Comparison of ENCODE assay signal across 8 mouse cellular contexts in genomic region chr15:98928598-98929240, GRCm38 (mm10). TPM values are rescaled to one million over a fixed set of nuclear protein-coding genes. Genes with fewer than 3 reads are reported as not detected.
DNase-seq lines count a peak whose midpoint lies in the region; ATAC-seq and TF ChIP-seq lines count a peak whose summit lies in the region.

No protein-coding gene starts in this region.

- H3K36me3 ChIP-seq in ES-E14 (ENCODE audit: control insufficient read depth, insufficient read depth, low read length, poor library complexity, severe bottlenecking) = peaks cover 12% of the 10 kb centered on the region
- peaks cover 15% of the 10 kb centered on the region for H3K36me3 ChIP-seq in forebrain, embryonic 12.5 days (replicated peaks)
- peaks cover 13% of the 10 kb centered on the region for H3K36me3 ChIP-seq in heart, postnatal 0 days (replicated peaks; ENCODE audit: control insufficient read depth, insufficient read depth, low read length)
- peaks cover 23% of the 10 kb centered on the region for H3K36me3 ChIP-seq in liver, embryonic 15.5 days (replicated peaks)
- no peaks in the 10 kb centered on the region for H3K36me3 ChIP-seq in neural tube, embryonic 11.5 days (ENCODE audit: control insufficient read depth, insufficient read depth, low read length)

- H3K4me3 ChIP-seq in ES-E14 (ENCODE audit: insufficient read depth in 1 of 2, low read depth in 1 of 2, low read length in 2 of 2, poor library complexity in 1 of 2, severe bottlenecking in 1 of 2) = no peak overlapping the region
- no peak overlapping the region for H3K4me3 ChIP-seq in forebrain, embryonic 12.5 days (replicated peaks)
- H3K4me3 ChIP-seq in heart, postnatal 0 days (ENCODE audit: low read depth, low read length) = no peak overlapping the region
- no peak overlapping the region for H3K4me3 ChIP-seq in liver, embryonic 15.5 days (replicated peaks)
- no peak overlapping the region for H3K4me3 ChIP-seq in neural tube, embryonic 11.5 days (ENCODE audit: low read depth, low read length)

- in situ Hi-C loops in ES-E14 (cut with MboI; ENCODE audit: low sequenced_read_pairs in 2 of 2, unreplicated experiment in 2 of 2) = no loop called here

- TF ChIP-seq CTCF in heart, postnatal 0 days (IDR thresholded peaks at IDR 0.05; ENCODE audit: low read depth) = peak; percentile 83

- no peak overlapping the region for H3K9ac ChIP-seq in ES-E14 (ENCODE audit: insufficient read depth, low read depth, low read length, poor library complexity, severe bottlenecking)
- no peak overlapping the region for H3K9ac ChIP-seq in forebrain, embryonic 12.5 days
- no peak overlapping the region for H3K9ac ChIP-seq in heart, postnatal 0 days (replicated peaks; ENCODE audit: low read depth, low read length)
- no peak overlapping the region for H3K9ac ChIP-seq in liver, embryonic 15.5 days
- H3K9ac ChIP-seq in neural tube, embryonic 11.5 days (ENCODE audit: low read length) = no peak overlapping the region

- H3K27me3 ChIP-seq in forebrain, embryonic 12.5 days = no peaks in the 10 kb centered on the region
- H3K27me3 ChIP-seq in heart, postnatal 0 days (ENCODE audit: control insufficient read depth, insufficient read depth, low read length) = no peaks in the 10 kb centered on the region
- H3K27me3 ChIP-seq in liver, embryonic 15.5 days = no peaks in the 10 kb centered on the region
- no peaks in the 10 kb centered on the region for H3K27me3 ChIP-seq in neural tube, embryonic 11.5 days (ENCODE audit: control insufficient read depth, insufficient read depth, low read length)

- H3K4me1 ChIP-seq in ES-E14 (ENCODE audit: control insufficient read depth in 2 of 2, insufficient read depth in 2 of 2, low read length in 2 of 2, poor library complexity in 1 of 2) = peaks cover 0 to 6% of the 10 kb centered on the region in 2 experiments; a peak in 2 of 4 replicates
- peaks cover 23% of the 10 kb centered on the region for H3K4me1 ChIP-seq in forebrain, embryonic 12.5 days
- H3K4me1 ChIP-seq in heart, postnatal 0 days (ENCODE audit: control insufficient read depth, insufficient read depth) = no peaks in the 10 kb centered on the region; the same call in 1 of the 2 replicates
- H3K4me1 ChIP-seq in liver, embryonic 15.5 days (replicated peaks) = peaks cover 20% of the 10 kb centered on the region
- peaks cover 3% of the 10 kb centered on the region; the same call in 1 of the 2 replicates for H3K4me1 ChIP-seq in neural tube, embryonic 11.5 days (ENCODE audit: control insufficient read depth, insufficient read depth, low read length)

- peak; percentile 28 for ATAC-seq in forebrain, embryonic 12.5 days (ENCODE audit: low FRiP score)
- ATAC-seq in heart, postnatal 0 days (ENCODE audit: insufficient read depth, low read depth) = peak; percentile 87
- ATAC-seq in liver, embryonic 15.5 days (ENCODE audit: insufficient read depth) = no peak
- no peak for ATAC-seq in neural tube, embryonic 11.5 days (ENCODE audit: insufficient read depth, low FRiP score, low TSS enrichment)

- H3K27ac ChIP-seq in ES-E14 (ENCODE audit: insufficient read depth, low read depth, low read length, poor library complexity, severe bottlenecking) = no peak overlapping the region
- peak overlapping the region; percentile 56; the same call in 1 of the 2 replicates for H3K27ac ChIP-seq in forebrain, embryonic 12.5 days
- H3K27ac ChIP-seq in heart, postnatal 0 days (ENCODE audit: low read depth) = peak overlapping the region; percentile 43
- 0 out of 2 replicates have a peak overlapping the region, but pooled peaks have one; percentile 6 for H3K27ac ChIP-seq in liver, embryonic 15.5 days (replicated peaks)
- no peak overlapping the region for H3K27ac ChIP-seq in neural tube, embryonic 11.5 days (ENCODE audit: low read depth, low read length)

- 17% methylated on average over 13 of the region's 13 CpGs for WGBS in forebrain, embryonic 12.5 days
- 12% methylated on average over 13 of the region's 13 CpGs for WGBS in heart, postnatal 0 days
- 16% methylated on average over 13 of the region's 13 CpGs for WGBS in liver, embryonic 15.5 days (ENCODE audit: insufficient replicate concordance)
- WGBS in neural tube, embryonic 11.5 days = 18% methylated on average over 13 of the region's 13 CpGs

- H3K9me3 ChIP-seq in ES-E14 (ENCODE audit: control insufficient read depth, insufficient read depth, low read depth, low read length) = no peaks in the 10 kb centered on the region
- H3K9me3 ChIP-seq in forebrain, embryonic 12.5 days = no peaks in the 10 kb centered on the region
- no peaks in the 10 kb centered on the region for H3K9me3 ChIP-seq in heart, postnatal 0 days (replicated peaks; ENCODE audit: control insufficient read depth, low read length)
- H3K9me3 ChIP-seq in liver, embryonic 15.5 days (replicated peaks) = no peaks in the 10 kb centered on the region
- H3K9me3 ChIP-seq in neural tube, embryonic 11.5 days (ENCODE audit: control insufficient read depth, low read length) = no peaks in the 10 kb centered on the region

- DNase-seq in ES-E14 (ENCODE audit: low read depth, low spot score) = peak; percentile 77
- DNase-seq in c-Kit-positive CD71-positive TER-119-positive erythroid progenitor cells, embryonic 14.5 days (ENCODE audit: low spot score) = peak; percentile 40
- DNase-seq in heart, postnatal 0 days (ENCODE audit: low spot score) = peak; percentile 94
- DNase-seq in kidney, postnatal 14 days = peak; percentile 92
- DNase-seq in neural tube, embryonic 11.5 days (ENCODE audit: low spot score) = peak; percentile 77
- DNase-seq in thymus, postnatal 4 days = peak; percentile 40

- no peak overlapping the region for H3K4me2 ChIP-seq in forebrain, embryonic 12.5 days
- no peak overlapping the region for H3K4me2 ChIP-seq in heart, postnatal 0 days (ENCODE audit: low read depth, low read length)
- H3K4me2 ChIP-seq in liver, embryonic 15.5 days = peak overlapping the region; percentile 3; the same call in 1 of the 2 replicates
- no peak overlapping the region for H3K4me2 ChIP-seq in neural tube, embryonic 11.5 days (ENCODE audit: low read depth)

- TF ChIP-seq EP300 in heart, postnatal 0 days (IDR thresholded peaks at IDR 0.05; ENCODE audit: low read depth) = peak; percentile 69; the same call in 1 of the 2 replicates

TF ChIP-seq in ES-E14, 5 proteins besides CTCF, POLR2A, EP300 and RAD21:
- no peak; the same call in 1 of the 2 replicates for TF ChIP-seq ZC3H11A (IDR thresholded peaks at IDR 0.05; ENCODE audit: borderline replicate concordance, low read depth, low read length)
- TF ChIP-seq ZNF384 (IDR thresholded peaks at IDR 0.05; ENCODE audit: low read depth, low read length) = peak; percentile 70; the same call in 1 of the 2 replicates

RNA-seq across cellular contexts. Expression of gene Tuba1b, which starts 5.6 kb away (rescaled TPM):
- 1,092 and 1,539 TPM in 2 replicates for total RNA-seq in ES-E14 (2012; rRNA removed)
- polyA plus RNA-seq in forebrain, embryonic 12.5 days (2016; fragmentation: Nextera tagmentation; extraction: Ambion mirVana) = 1,790 and 1,867 TPM in 2 replicates
- 2,330 and 2,912 TPM in 2 replicates for total RNA-seq in heart, postnatal 0 days (2014; rRNA removed; ENCODE audit: low replicate concordance)
- 608 and 611 TPM in 2 replicates for polyA plus RNA-seq in heart, postnatal 0 days (2015; fragmentation: Nextera tagmentation; extraction: Ambion mirVana)
- 1,053 and 1,106 TPM in 2 replicates for polyA plus RNA-seq in liver, embryonic 15.5 days (2015; fragmentation: Nextera tagmentation; extraction: Ambion mirVana)
- polyA plus RNA-seq in neural tube, embryonic 11.5 days (2014; fragmentation: Nextera tagmentation; extraction: Ambion mirVana) = 1,967 and 2,051 TPM in 2 replicates

RNA-seq across cellular contexts. Expression of gene Lmbr1l, which starts 10.7 kb away (rescaled TPM):
- 55.1 and 73.3 TPM in 2 replicates for total RNA-seq in ES-E14 (2012; rRNA removed)
- polyA plus RNA-seq in forebrain, embryonic 12.5 days (2016; fragmentation: Nextera tagmentation; extraction: Ambion mirVana) = 30.6 and 41.5 TPM in 2 replicates
- total RNA-seq in heart, postnatal 0 days (2014; rRNA removed; ENCODE audit: low replicate concordance) = 25.5 and 28.2 TPM in 2 replicates
- 8.0 and 9.6 TPM in 2 replicates for polyA plus RNA-seq in heart, postnatal 0 days (2015; fragmentation: Nextera tagmentation; extraction: Ambion mirVana)
- 4.7 and 4.8 TPM in 2 replicates for polyA plus RNA-seq in liver, embryonic 15.5 days (2015; fragmentation: Nextera tagmentation; extraction: Ambion mirVana)
- polyA plus RNA-seq in neural tube, embryonic 11.5 days (2014; fragmentation: Nextera tagmentation; extraction: Ambion mirVana) = 7.1 and 8.9 TPM in 2 replicates

RNA-seq across cellular contexts. Expression of gene Gm49450, which starts 24.6 kb away (rescaled TPM):
- total RNA-seq in ES-E14 (2012; rRNA removed) = not detected in 2 replicates
- not detected in 2 replicates for polyA plus RNA-seq in forebrain, embryonic 12.5 days (2016; fragmentation: Nextera tagmentation; extraction: Ambion mirVana)
- total RNA-seq in heart, postnatal 0 days (2014; rRNA removed; ENCODE audit: low replicate concordance) = 78.3 and 158 TPM in 2 replicates
- not detected in 2 replicates for polyA plus RNA-seq in heart, postnatal 0 days (2015; fragmentation: Nextera tagmentation; extraction: Ambion mirVana)
- not detected in 2 replicates for polyA plus RNA-seq in liver, embryonic 15.5 days (2015; fragmentation: Nextera tagmentation; extraction: Ambion mirVana)
- polyA plus RNA-seq in neural tube, embryonic 11.5 days (2014; fragmentation: Nextera tagmentation; extraction: Ambion mirVana) = not detected in 2 replicates

RNA-seq across cellular contexts. Expression of gene Tuba1a, which starts 24.8 kb away (rescaled TPM):
- total RNA-seq in ES-E14 (2012; rRNA removed) = 595 and 862 TPM in 2 replicates
- polyA plus RNA-seq in forebrain, embryonic 12.5 days (2016; fragmentation: Nextera tagmentation; extraction: Ambion mirVana) = 7,386 and 7,785 TPM in 2 replicates
- total RNA-seq in heart, postnatal 0 days (2014; rRNA removed; ENCODE audit: low replicate concordance) = 1,016 and 1,136 TPM in 2 replicates
- 404 and 408 TPM in 2 replicates for polyA plus RNA-seq in heart, postnatal 0 days (2015; fragmentation: Nextera tagmentation; extraction: Ambion mirVana)
- 71.7 and 75.1 TPM in 2 replicates for polyA plus RNA-seq in liver, embryonic 15.5 days (2015; fragmentation: Nextera tagmentation; extraction: Ambion mirVana)
- 8,277 and 8,733 TPM in 2 replicates for polyA plus RNA-seq in neural tube, embryonic 11.5 days (2014; fragmentation: Nextera tagmentation; extraction: Ambion mirVana)

RNA-seq across cellular contexts. Expression of gene Dhh, which starts 30.4 kb away (rescaled TPM):
- 1.0 and 1.2 TPM in 2 replicates for total RNA-seq in ES-E14 (2012; rRNA removed)
- 0.45 and 0.51 TPM in 2 replicates for polyA plus RNA-seq in forebrain, embryonic 12.5 days (2016; fragmentation: Nextera tagmentation; extraction: Ambion mirVana)
- total RNA-seq in heart, postnatal 0 days (2014; rRNA removed; ENCODE audit: low replicate concordance) = 4.4 and 4.8 TPM in 2 replicates
- 1.7 TPM in 2 replicates for polyA plus RNA-seq in heart, postnatal 0 days (2015; fragmentation: Nextera tagmentation; extraction: Ambion mirVana)
- polyA plus RNA-seq in liver, embryonic 15.5 days (2015; fragmentation: Nextera tagmentation; extraction: Ambion mirVana) = 0.08 and 0.12 TPM in 2 replicates
- polyA plus RNA-seq in neural tube, embryonic 11.5 days (2014; fragmentation: Nextera tagmentation; extraction: Ambion mirVana) = 0.44 and 2.3 TPM in 2 replicates

Comparison
In these comparisons a context has a peak if more than half of its experiments do, and no peak if none do; other contexts are left out.
1. DNase-seq: peak in every context shown above with its lines; median percentile 94 in heart, postnatal 0 days; 92 in kidney, postnatal 14 days; 77 in ES-E14; 77 in neural tube, embryonic 11.5 days; 40 in c-Kit-positive CD71-positive TER-119-positive erythroid progenitor cells, embryonic 14.5 days; 40 in thymus, postnatal 4 days.
2. H3K27ac ChIP-seq: peak in forebrain, embryonic 12.5 days (single experiment), heart, postnatal 0 days (single experiment) and liver, embryonic 15.5 days (single experiment); none in ES-E14 (single experiment) and neural tube, embryonic 11.5 days (single experiment).
3. ATAC-seq: peak in forebrain, embryonic 12.5 days (single experiment) and heart, postnatal 0 days (single experiment); none in liver, embryonic 15.5 days (single experiment) and neural tube, embryonic 11.5 days (single experiment).